Mouse (Mus musculus) embryonic facial prominence, embryonic 11.5 days (tissue): ENCODE results near the gene Garnl3. TPM values are rescaled to one million over a fixed set of nuclear protein-coding genes. Genes with fewer than 3 reads are reported as not detected.

ENCODE experiments used
- ATAC-seq: fragments of 200-750 bp; cut with Nextera tagmentation; replicated peaks from 2 replicates; pipeline ENCODE4 v1.8.0; 2017; ENCODE audit warnings: low read depth; ENCODE audit not compliant: insufficient number of reproducible peaks, low FRiP score, low TSS enrichment
- DNase-seq: peaks from one replicate; pipeline ENCODE4 v3.0.0-alpha.2; 2015; ENCODE audit warnings: low spot score
- H3K27ac ChIP-seq: fragments of 300-500 bp; sonication (generic); replicated peaks from 2 replicates; pipeline ENCODE4 v1.5.1; 2014; ENCODE audit warnings: mild to moderate bottlenecking, low read depth, low read length, control low read depth
- H3K27me3 ChIP-seq: fragments of 300-500 bp; sonication (generic); 2 replicates; pipeline ENCODE4 v1.6.1; 2014; ENCODE audit warnings: mild to moderate bottlenecking, low read length, moderate library complexity, mixed read lengths; ENCODE audit not compliant: control insufficient read depth, insufficient read depth
- H3K36me3 ChIP-seq: fragments of 300-500 bp; sonication (generic); replicated peaks from 2 replicates; pipeline ENCODE4 v1.6.1; 2014; ENCODE audit warnings: low read depth, mild to moderate bottlenecking, low read length, moderate library complexity, mixed read lengths; ENCODE audit not compliant: control insufficient read depth, insufficient read depth
- H3K4me1 ChIP-seq: fragments of 300-500 bp; sonication (generic); 2 replicates; pipeline ENCODE4 v1.6.1; 2014; ENCODE audit warnings: low read length, mixed read lengths; ENCODE audit not compliant: control insufficient read depth, insufficient read depth
- H3K4me2 ChIP-seq: fragments of 300-500 bp; sonication (generic); 2 replicates; pipeline ENCODE4 v1.6.1; 2014; ENCODE audit warnings: low read depth, mild to moderate bottlenecking, control low read depth, low read length, moderate library complexity
- H3K4me3 ChIP-seq: fragments of 300-500 bp; sonication (generic); 2 replicates; pipeline ENCODE4 v1.5.1; 2014; ENCODE audit warnings: low read depth, low read length, control low read depth
- H3K9ac ChIP-seq: fragments of 300-500 bp; sonication (generic); replicated peaks from 2 replicates; pipeline ENCODE4 v1.6.1; 2014; ENCODE audit warnings: mild to moderate bottlenecking, control low read depth, low read length
- H3K9me3 ChIP-seq: fragments of 300-500 bp; sonication (generic); replicated peaks from 2 replicates; pipeline ENCODE4 v1.6.1; 2016; ENCODE audit warnings: mild to moderate bottlenecking, low read length, inconsistent platforms, mixed read lengths; ENCODE audit not compliant: control insufficient read depth
- WGBS: fragments of 180-500 bp; shearing (Covaris S2); extraction: QIAGEN DNeasy Blood & Tissue Kit; methylation state at CpG from one replicate; pipeline ENCODE4 v1.1.7; 2014; 5-methylcytosine and 5-hydroxymethylcytosine counted together
- polyA plus RNA-seq: library from polyadenylated mRNA; unstranded; fragments of >200 nt; fragmentation: Nextera tagmentation; extraction: Ambion mirVana; gene quantifications from 2 replicates; pipeline ENCODE4 v1.2.1, GENCODE M21; 2014

The Garnl3 gene
- polyA plus RNA-seq, 1 experiment from 2014 or later = 9.0 TPM

DNA sequence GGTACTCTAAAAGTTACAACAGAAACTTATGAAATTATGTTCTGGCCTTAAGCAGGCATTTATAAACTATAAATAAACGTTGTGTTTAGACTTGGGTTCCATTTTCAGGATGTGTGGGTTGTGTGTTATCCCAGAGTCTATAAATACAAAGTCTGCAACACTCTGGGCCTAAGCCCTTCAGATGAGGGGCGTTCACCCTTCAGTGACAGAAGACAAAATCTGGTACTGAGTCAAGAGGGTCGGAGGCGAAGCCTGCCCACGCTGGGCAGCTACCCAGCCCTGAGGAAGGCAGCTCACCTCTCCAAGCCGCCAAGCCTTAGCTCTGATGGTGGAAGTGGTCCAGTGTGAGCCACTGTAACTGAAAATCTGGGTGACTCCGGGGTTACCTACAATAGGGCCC, 129.3 kb downstream of the Garnl3 start:
- WGBS = 86% methylated on average over 7 of the region's 7 CpGs
- Histone ChIP-seq H3K4me2 (no peak overlapping the region), H3K9me3 (no peaks in the 10 kb centered on the region), H3K27me3 (no peaks in the 10 kb centered on the region), H3K4me3 (no peak overlapping the region), H3K36me3 (no peaks in the 10 kb centered on the region), H3K27ac (no peak overlapping the region), H3K4me1 (no peaks in the 10 kb centered on the region), H3K9ac (no peak overlapping the region)
- DNase-seq (no peak), ATAC-seq (no peak)

DNA sequence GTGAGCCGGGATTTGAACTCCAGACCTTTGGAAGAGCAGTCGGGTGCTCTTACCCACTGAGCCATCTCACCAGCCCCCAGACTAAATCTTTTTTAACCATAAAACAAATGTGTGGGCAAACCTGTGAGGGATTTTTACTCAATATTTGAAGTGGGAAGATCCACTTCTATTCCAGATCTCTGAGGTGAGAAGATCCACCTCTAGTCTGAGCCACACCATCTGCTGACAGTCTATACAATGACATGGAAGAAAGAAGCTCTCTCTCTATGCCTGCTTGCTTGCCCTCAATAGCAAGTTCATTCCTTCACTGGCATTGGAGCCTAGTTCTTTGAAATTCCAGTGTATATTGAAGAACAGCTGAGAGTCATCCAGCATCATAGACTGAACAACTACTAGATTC, 131.7 kb downstream of the Garnl3 start:
- no peak overlapping the region for H3K4me3 ChIP-seq
- no peaks in the 10 kb centered on the region for H3K4me1 ChIP-seq
- no peak overlapping the region for H3K9ac ChIP-seq
- H3K27ac ChIP-seq = no peak overlapping the region
- no peaks in the 10 kb centered on the region for H3K27me3 ChIP-seq
- ATAC-seq (no peak), DNase-seq (no peak)
- H3K4me2 ChIP-seq = no peak overlapping the region
- no peaks in the 10 kb centered on the region for H3K9me3 ChIP-seq
- WGBS = 90% methylated on average over 2 of the region's 2 CpGs
- H3K36me3 ChIP-seq = no peaks in the 10 kb centered on the region

DNA sequence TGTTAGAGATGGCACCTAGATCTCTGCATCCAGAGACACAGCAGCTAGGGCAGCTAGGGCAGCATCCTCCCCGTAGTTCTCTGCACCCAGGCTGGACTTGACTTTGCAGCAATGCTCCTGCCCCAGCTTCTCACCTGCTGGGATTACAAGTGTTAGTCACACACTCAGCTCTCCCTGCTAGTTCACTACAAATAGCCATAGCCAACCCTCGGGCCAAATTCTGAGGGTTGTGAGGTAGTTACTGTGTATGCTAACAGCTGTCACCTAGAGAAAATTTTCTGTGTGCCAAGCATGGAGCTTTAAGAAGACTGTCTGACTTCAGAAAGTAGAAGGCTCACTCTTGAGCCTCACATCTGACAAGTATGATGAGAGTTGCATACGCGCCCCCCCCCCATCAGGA, 133.7 kb downstream of the Garnl3 start:
- Histone ChIP-seq H3K4me2 (no peak overlapping the region), H3K27me3 (no peaks in the 10 kb centered on the region), H3K9ac (no peak overlapping the region), H3K27ac (no peak overlapping the region), H3K4me1 (no peaks in the 10 kb centered on the region), H3K4me3 (no peak overlapping the region), H3K9me3 (no peaks in the 10 kb centered on the region), H3K36me3 (no peaks in the 10 kb centered on the region)
- ATAC-seq (no peak), DNase-seq (no peak)
- WGBS = 75% methylated on average over 4 of the region's 4 CpGs

DNA sequence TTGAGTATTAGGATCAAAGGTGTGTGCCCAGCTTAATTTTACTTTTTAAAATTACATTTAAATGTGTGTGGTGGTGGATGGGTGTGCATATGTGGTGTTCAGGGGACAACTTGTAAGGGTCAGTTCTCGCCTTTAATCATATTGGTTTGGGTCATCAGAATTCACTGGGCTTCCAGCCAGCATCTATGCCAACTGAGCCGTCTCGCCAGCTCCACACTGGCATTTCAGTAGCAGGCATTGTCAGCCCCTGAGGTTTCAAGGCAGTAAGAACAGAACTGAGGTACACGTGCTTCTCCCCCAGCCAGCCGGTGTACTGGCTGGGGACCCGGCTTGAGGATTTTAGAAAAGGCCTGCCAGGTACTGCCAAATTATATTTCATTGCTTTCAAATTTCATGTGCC, 134.4 kb downstream of the Garnl3 start:
- no peak for DNase-seq

DNA sequence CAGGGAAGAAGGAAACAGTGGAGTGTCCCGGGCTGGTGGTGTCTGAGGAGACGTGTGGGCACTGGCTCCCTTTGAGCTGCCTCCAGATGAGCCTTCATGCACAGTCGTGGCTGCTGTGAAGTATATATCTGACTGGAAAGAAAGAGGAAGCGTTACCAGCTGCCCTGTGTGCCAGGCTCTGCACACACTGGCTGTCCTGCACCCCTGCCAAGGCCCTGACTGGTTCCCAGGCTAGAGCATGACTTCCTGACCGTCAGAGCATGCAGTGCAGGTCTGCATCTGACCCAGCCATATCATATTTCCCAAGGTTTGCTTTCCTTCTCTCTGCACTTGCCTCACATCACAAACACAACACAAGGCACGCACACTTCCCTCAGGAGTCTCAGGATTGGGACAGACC, 139.3 kb downstream of the Garnl3 start:
- H3K27ac ChIP-seq = no peak overlapping the region
- H3K9ac ChIP-seq = no peak overlapping the region
- H3K4me3 ChIP-seq = no peak overlapping the region
- DNase-seq (no peak), ATAC-seq (no peak)
- no peaks in the 10 kb centered on the region for H3K9me3 ChIP-seq
- no peaks in the 10 kb centered on the region for H3K4me1 ChIP-seq
- no peaks in the 10 kb centered on the region for H3K36me3 ChIP-seq
- 57% methylated on average over 6 of the region's 6 CpGs for WGBS
- no peaks in the 10 kb centered on the region for H3K27me3 ChIP-seq
- H3K4me2 ChIP-seq = no peak overlapping the region

More for the DNA sequence above, 134.4 kb downstream of the Garnl3 start:
- Histone ChIP-seq H3K36me3 (no peaks in the 10 kb centered on the region), H3K27ac (no peak overlapping the region), H3K27me3 (no peaks in the 10 kb centered on the region), H3K9me3 (no peaks in the 10 kb centered on the region), H3K4me2 (no peak overlapping the region), H3K4me3 (no peak overlapping the region), H3K9ac (no peak overlapping the region), H3K4me1 (no peaks in the 10 kb centered on the region)
- WGBS = 73% methylated on average over 6 of the region's 6 CpGs
- no peak for ATAC-seq

DNA sequence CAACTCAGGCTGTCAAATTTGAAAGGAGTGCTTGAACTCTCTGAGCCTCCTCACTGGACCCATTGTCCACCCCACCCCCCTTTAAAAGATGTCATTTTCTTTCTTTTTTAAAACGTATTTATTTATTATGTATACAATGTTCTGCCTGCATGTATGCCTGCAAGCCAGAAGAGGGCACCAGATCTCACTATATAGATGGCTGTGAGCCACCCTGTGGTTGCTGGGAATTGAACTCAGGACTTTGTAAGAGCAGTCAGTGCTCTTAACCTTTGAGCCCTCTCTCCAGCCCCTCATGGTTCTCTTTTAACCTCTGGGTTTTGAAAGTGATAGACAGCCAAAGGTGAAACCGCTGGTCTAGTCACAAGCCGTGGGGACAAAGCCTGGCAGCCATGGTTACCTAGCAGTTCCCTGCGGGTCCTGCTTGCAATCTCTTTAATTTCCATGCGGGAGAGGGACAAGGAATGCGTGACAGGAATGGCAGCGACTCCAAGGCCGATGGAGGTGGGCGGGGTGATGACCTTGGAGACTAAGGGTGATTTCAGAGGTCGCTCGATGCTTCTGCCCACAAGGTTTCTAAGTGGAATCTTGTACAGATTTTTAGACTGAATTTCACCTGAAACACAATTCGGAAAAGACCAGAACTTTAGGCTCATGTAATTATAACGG, 141.2 kb downstream of the Garnl3 start:
- ATAC-seq (no peak), DNase-seq (peak; percentile 43)
- no peaks in the 10 kb centered on the region for H3K9me3 ChIP-seq
- WGBS = 53% methylated on average over 13 of the region's 13 CpGs
- H3K27me3 ChIP-seq = no peaks in the 10 kb centered on the region
- H3K4me1 ChIP-seq = no peaks in the 10 kb centered on the region
- no peak overlapping the region for H3K27ac ChIP-seq
- H3K9ac ChIP-seq = no peak overlapping the region
- H3K36me3 ChIP-seq = no peaks in the 10 kb centered on the region
- no peak overlapping the region for H3K4me2 ChIP-seq
- no peak overlapping the region for H3K4me3 ChIP-seq

DNA sequence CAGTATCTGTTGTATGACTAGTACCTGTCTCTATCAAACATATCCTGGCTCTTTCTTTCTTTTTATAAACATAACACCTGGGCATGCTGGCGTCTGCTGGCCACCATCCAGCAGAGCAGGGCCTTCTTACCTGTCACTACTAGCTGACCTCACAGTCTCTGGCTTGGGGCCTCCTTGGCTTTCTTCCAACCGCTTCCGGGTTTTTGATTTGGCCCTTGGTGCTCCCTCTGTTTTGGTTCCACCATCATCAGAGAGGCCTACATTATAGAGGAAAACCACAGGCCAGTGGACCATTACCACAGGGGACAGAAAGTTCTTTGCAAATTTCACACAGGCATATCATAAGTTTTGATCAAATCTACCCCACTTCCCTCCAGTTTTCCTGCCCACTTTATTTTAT, 142.1 kb downstream of the Garnl3 start:
- 85% methylated on average over 3 of the region's 3 CpGs for WGBS
- Histone ChIP-seq H3K4me3 (no peak overlapping the region), H3K9ac (no peak overlapping the region)

DNA sequence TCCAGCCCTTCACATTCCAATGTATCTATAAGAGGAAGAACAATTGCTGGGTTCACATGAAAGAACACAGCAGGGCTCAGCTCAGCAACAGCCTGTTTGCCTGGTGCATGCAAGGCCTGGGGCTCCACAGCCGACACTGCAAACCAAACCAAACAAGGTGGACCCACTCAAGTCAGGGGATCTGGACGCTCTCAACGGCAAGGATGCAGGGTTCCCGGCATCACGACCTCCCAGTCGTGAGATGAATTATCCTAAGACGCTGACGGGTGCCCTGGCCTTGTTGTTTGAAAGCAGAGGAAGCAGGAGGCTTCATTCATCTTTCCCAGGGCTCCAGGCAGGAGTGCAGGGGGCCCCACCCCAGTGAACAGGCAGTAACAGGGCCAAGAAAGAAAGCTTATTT, 145.6 kb downstream of the Garnl3 start:
- Histone ChIP-seq H3K27me3 (no peaks in the 10 kb centered on the region), H3K4me3 (no peak overlapping the region), H3K36me3 (no peaks in the 10 kb centered on the region), H3K4me2 (no peak overlapping the region), H3K27ac (no peak overlapping the region), H3K9ac (no peak overlapping the region), H3K4me1 (peaks cover 2% of the 10 kb centered on the region; the same call in 1 of the 2 replicates), H3K9me3 (no peaks in the 10 kb centered on the region)
- ATAC-seq (no peak), DNase-seq (no peak)
- 64% methylated on average over 8 of the region's 8 CpGs for WGBS

More for the DNA sequence above, 142.1 kb downstream of the Garnl3 start:
- H3K36me3 ChIP-seq = no peaks in the 10 kb centered on the region
- H3K9me3 ChIP-seq = no peaks in the 10 kb centered on the region
- H3K27ac ChIP-seq = no peak overlapping the region
- H3K4me2 ChIP-seq = no peak overlapping the region
- H3K27me3 ChIP-seq = no peaks in the 10 kb centered on the region
- no peaks in the 10 kb centered on the region for H3K4me1 ChIP-seq
- DNase-seq (no peak), ATAC-seq (no peak)
